Mouse (Mus musculus): Measurements from ENCODE around the gene Nfatc4. TPM values are rescaled to one million over a fixed set of nuclear protein-coding genes. Genes with fewer than 3 reads are reported as not detected.

Gene Nfatc4
- polyA plus RNA-seq, 1 experiment: 2.7 TPM

GRCm38 (mm10) chr14:55855101-55855561 lies 32.2 kb downstream of the Nfatc4 start:
- peaks cover 17% of the 10 kb centered on the region for H3K4me1 ChIP-seq (replicated peaks; ENCODE audit: control insufficient read depth, insufficient read depth, low read length)
- WGBS: 71% methylated on average over 4 of the region's 4 CpGs
- H3K27ac ChIP-seq (ENCODE audit: control insufficient read depth, insufficient read depth, low read length): peak overlapping the region; percentile 7; the same call in 1 of the 2 replicates
- DNase-seq: no peak
- TF ChIP-seq CTCF (IDR thresholded peaks at IDR 0.05; ENCODE audit: borderline replicate concordance, control insufficient read depth, extremely low read depth, insufficient read depth, low read length, poor library complexity) (no peak), POLR2A (IDR thresholded peaks at IDR 0.05; ENCODE audit: control insufficient read depth, extremely low read depth, insufficient read depth, low read length, poor library complexity) (no peak)
- H3K27me3 ChIP-seq (ENCODE audit: control insufficient read depth, insufficient read depth, low read length): no peaks in the 10 kb centered on the region
- no peaks in the 10 kb centered on the region for H3K36me3 ChIP-seq (ENCODE audit: control insufficient read depth, insufficient read depth, low read length)
- no peak overlapping the region for H3K4me3 ChIP-seq (ENCODE audit: control insufficient read depth, insufficient read depth, low read length)

- no peak for DNase-seq
- H3K36me3 ChIP-seq (ENCODE audit: control insufficient read depth, insufficient read depth, low read length): no peaks in the 10 kb centered on the region
- H3K27ac ChIP-seq (ENCODE audit: control insufficient read depth, insufficient read depth, low read length): no peak overlapping the region
- TF ChIP-seq CTCF (IDR thresholded peaks at IDR 0.05; ENCODE audit: borderline replicate concordance, control insufficient read depth, extremely low read depth, insufficient read depth, low read length, poor library complexity): no peak
- no peak for TF ChIP-seq POLR2A (IDR thresholded peaks at IDR 0.05; ENCODE audit: control insufficient read depth, extremely low read depth, insufficient read depth, low read length, poor library complexity)
- 90% methylated on average over 4 of the region's 4 CpGs for WGBS
- H3K4me1 ChIP-seq (replicated peaks; ENCODE audit: control insufficient read depth, insufficient read depth, low read length): peaks cover 17% of the 10 kb centered on the region
- no peaks in the 10 kb centered on the region for H3K27me3 ChIP-seq (ENCODE audit: control insufficient read depth, insufficient read depth, low read length)
- no peak overlapping the region for H3K4me3 ChIP-seq (ENCODE audit: control insufficient read depth, insufficient read depth, low read length)
Measured at GRCm38 (mm10) chr14:55857588-55857987, 34.6 kb downstream of the Nfatc4 start.

GRCm38 (mm10) chr14:55862186-55862585 lies 39.2 kb downstream of the Nfatc4 start:
- Histone ChIP-seq H3K4me1 (replicated peaks; ENCODE audit: control insufficient read depth, insufficient read depth, low read length) (no peaks in the 10 kb centered on the region), H3K4me3 (ENCODE audit: control insufficient read depth, insufficient read depth, low read length) (no peak overlapping the region), H3K27me3 (ENCODE audit: control insufficient read depth, insufficient read depth, low read length) (no peaks in the 10 kb centered on the region), H3K36me3 (ENCODE audit: control insufficient read depth, insufficient read depth, low read length) (no peaks in the 10 kb centered on the region), H3K27ac (ENCODE audit: control insufficient read depth, insufficient read depth, low read length) (no peak overlapping the region)
- TF ChIP-seq CTCF (IDR thresholded peaks at IDR 0.05; ENCODE audit: borderline replicate concordance, control insufficient read depth, extremely low read depth, insufficient read depth, low read length, poor library complexity) (no peak), POLR2A (IDR thresholded peaks at IDR 0.05; ENCODE audit: control insufficient read depth, extremely low read depth, insufficient read depth, low read length, poor library complexity) (no peak)
- no peak for DNase-seq
- WGBS: 93% methylated on average over 6 of the region's 6 CpGs

- 97% methylated on average over 10 of the region's 10 CpGs for WGBS
- TF ChIP-seq CTCF (IDR thresholded peaks at IDR 0.05; ENCODE audit: borderline replicate concordance, control insufficient read depth, extremely low read depth, insufficient read depth, low read length, poor library complexity) (no peak), POLR2A (IDR thresholded peaks at IDR 0.05; ENCODE audit: control insufficient read depth, extremely low read depth, insufficient read depth, low read length, poor library complexity) (no peak)
- no peak overlapping the region for H3K27ac ChIP-seq (ENCODE audit: control insufficient read depth, insufficient read depth, low read length)
- no peak overlapping the region for H3K4me3 ChIP-seq (ENCODE audit: control insufficient read depth, insufficient read depth, low read length)
- H3K36me3 ChIP-seq (ENCODE audit: control insufficient read depth, insufficient read depth, low read length): no peaks in the 10 kb centered on the region
- DNase-seq: no peak
- no peaks in the 10 kb centered on the region for H3K4me1 ChIP-seq (replicated peaks; ENCODE audit: control insufficient read depth, insufficient read depth, low read length)
- no peaks in the 10 kb centered on the region for H3K27me3 ChIP-seq (ENCODE audit: control insufficient read depth, insufficient read depth, low read length)
Measured at GRCm38 (mm10) chr14:55862970-55863369, 40.0 kb downstream of the Nfatc4 start.

- Histone ChIP-seq H3K27me3 (ENCODE audit: control insufficient read depth, insufficient read depth, low read length) (no peaks in the 10 kb centered on the region), H3K36me3 (ENCODE audit: control insufficient read depth, insufficient read depth, low read length) (no peaks in the 10 kb centered on the region), H3K27ac (ENCODE audit: control insufficient read depth, insufficient read depth, low read length) (no peak overlapping the region), H3K4me3 (ENCODE audit: control insufficient read depth, insufficient read depth, low read length) (no peak overlapping the region), H3K4me1 (replicated peaks; ENCODE audit: control insufficient read depth, insufficient read depth, low read length) (no peaks in the 10 kb centered on the region)
- DNase-seq: peak; percentile 68
- 44% methylated on average over 7 of the region's 7 CpGs for WGBS
- peak; percentile 91; the same call in 1 of the 2 replicates for TF ChIP-seq CTCF (IDR thresholded peaks at IDR 0.05; ENCODE audit: borderline replicate concordance, control insufficient read depth, extremely low read depth, insufficient read depth, low read length, poor library complexity)
- TF ChIP-seq POLR2A (IDR thresholded peaks at IDR 0.05; ENCODE audit: control insufficient read depth, extremely low read depth, insufficient read depth, low read length, poor library complexity): no peak
Measured at GRCm38 (mm10) chr14:55863773-55864172, 40.8 kb downstream of the Nfatc4 start.

- no peaks in the 10 kb centered on the region for H3K36me3 ChIP-seq (ENCODE audit: control insufficient read depth, insufficient read depth, low read length)
Measured at GRCm38 (mm10) chr14:55866962-55867361, 44.0 kb downstream of the Nfatc4 start.

More at GRCm38 (mm10) chr14:55866962-55867361, 44.0 kb downstream of the Nfatc4 start:
- DNase-seq: peak; percentile 22
- H3K27ac ChIP-seq (ENCODE audit: control insufficient read depth, insufficient read depth, low read length): no peak overlapping the region
- TF ChIP-seq POLR2A (IDR thresholded peaks at IDR 0.05; ENCODE audit: control insufficient read depth, extremely low read depth, insufficient read depth, low read length, poor library complexity) (no peak), CTCF (IDR thresholded peaks at IDR 0.05; ENCODE audit: borderline replicate concordance, control insufficient read depth, extremely low read depth, insufficient read depth, low read length, poor library complexity) (no peak)
- 53% methylated on average over 4 of the region's 4 CpGs for WGBS
- H3K4me1 ChIP-seq (replicated peaks; ENCODE audit: control insufficient read depth, insufficient read depth, low read length): no peaks in the 10 kb centered on the region
- no peaks in the 10 kb centered on the region for H3K27me3 ChIP-seq (ENCODE audit: control insufficient read depth, insufficient read depth, low read length)
- no peak overlapping the region for H3K4me3 ChIP-seq (ENCODE audit: control insufficient read depth, insufficient read depth, low read length)

Data from thymus, adult 2 months (tissue).